Mouse (Mus musculus) thymus, adult 2 months (tissue): Measurements from ENCODE around the gene Smc2. TPM values are rescaled to one million over a fixed set of nuclear protein-coding genes. Genes with fewer than 3 reads are reported as not detected.

Source experiments
- DNase-seq: peaks from one replicate; pipeline ENCODE4 v3.0.0; 2021
- H3K27ac ChIP-seq: fragments of 200-500 bp; 2 replicates; pipeline ENCODE4 v1.5.1; 2012; ENCODE audit warnings: low read length, control low read depth; ENCODE audit not compliant: control insufficient read depth, insufficient read depth
- H3K27me3 ChIP-seq: fragments of 200-500 bp; 2 replicates; pipeline ENCODE4 v1.6.1; 2012; ENCODE audit warnings: mild to moderate bottlenecking, low read length, moderate library complexity, mixed read lengths; ENCODE audit not compliant: control insufficient read depth, insufficient read depth
- H3K36me3 ChIP-seq: fragments of 200-500 bp; 2 replicates; pipeline ENCODE4 v1.6.1; 2012; ENCODE audit warnings: mild to moderate bottlenecking, low read length, moderate library complexity; ENCODE audit not compliant: control insufficient read depth, insufficient read depth
- H3K4me1 ChIP-seq: fragments of 200-500 bp; replicated peaks from 2 replicates; pipeline ENCODE4 v1.6.1; 2012; ENCODE audit warnings: low read length; ENCODE audit not compliant: control insufficient read depth, insufficient read depth
- H3K4me3 ChIP-seq: fragments of 200-500 bp; 2 replicates; pipeline ENCODE4 v1.5.1; 2012; ENCODE audit warnings: mild to moderate bottlenecking, low read length, control low read depth, moderate library complexity; ENCODE audit not compliant: control insufficient read depth, insufficient read depth
- CTCF ChIP-seq: fragments of 200-500 bp; IDR thresholded peaks from 2 replicates; pipeline ENCODE4 v1.5.1; 2012; ENCODE audit warnings: mild to moderate bottlenecking, control low read depth, low read length, moderate library complexity, borderline replicate concordance; ENCODE audit not compliant: control insufficient read depth, poor library complexity, insufficient read depth; ENCODE audit errors: extremely low read depth
- POLR2A ChIP-seq: fragments of 200-500 bp; IDR thresholded peaks from 2 replicates; pipeline ENCODE4 v1.6.1; 2012; ENCODE audit warnings: mild to moderate bottlenecking, low read length, control low read depth, moderate library complexity; ENCODE audit not compliant: control insufficient read depth, poor library complexity, insufficient read depth; ENCODE audit errors: extremely low read depth
- WGBS: fragments of 180-500 bp; shearing (Covaris S2); methylation state at CpG from one replicate; pipeline ENCODE4 v1.1.7; 2018; 5-methylcytosine and 5-hydroxymethylcytosine counted together
- polyA plus RNA-seq: library from polyadenylated mRNA; depleted of rRNA; stranded (reverse); fragments of >200 nt; gene quantifications from 2 replicates; pipeline ENCODE4 v1.2.3, GENCODE M21; 2012; rRNA removed

The Smc2 gene
- polyA plus RNA-seq, 1 experiment = 10.8 TPM

DNA sequence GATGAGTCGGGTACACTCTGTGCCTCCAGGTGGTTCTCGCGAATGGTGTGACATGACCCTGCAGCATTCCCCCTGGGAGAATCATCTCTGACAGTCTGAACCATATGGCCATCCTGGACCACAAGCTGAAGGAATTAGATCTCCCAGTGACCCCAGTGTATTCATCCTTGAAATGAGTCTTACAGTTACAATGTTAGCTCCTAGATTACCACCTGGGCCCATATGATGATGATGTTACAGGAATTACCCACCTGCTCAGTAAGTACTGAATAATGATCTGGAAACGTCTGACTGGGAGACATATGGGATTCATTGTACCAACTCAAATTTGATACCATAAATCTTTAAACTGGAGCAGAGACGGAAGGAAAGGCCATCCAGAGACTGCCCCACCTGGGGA is 87.4 kb downstream of the Smc2 start:
- no peaks in the 10 kb centered on the region for H3K27me3 ChIP-seq
- WGBS = 87% methylated on average over 5 of the region's 5 CpGs
- TF ChIP-seq CTCF (no peak), POLR2A (no peak)
- no peaks in the 10 kb centered on the region for H3K36me3 ChIP-seq
- H3K4me3 ChIP-seq = no peak overlapping the region
- H3K27ac ChIP-seq = no peak overlapping the region
- no peak for DNase-seq
- H3K4me1 ChIP-seq = no peaks in the 10 kb centered on the region

DNA sequence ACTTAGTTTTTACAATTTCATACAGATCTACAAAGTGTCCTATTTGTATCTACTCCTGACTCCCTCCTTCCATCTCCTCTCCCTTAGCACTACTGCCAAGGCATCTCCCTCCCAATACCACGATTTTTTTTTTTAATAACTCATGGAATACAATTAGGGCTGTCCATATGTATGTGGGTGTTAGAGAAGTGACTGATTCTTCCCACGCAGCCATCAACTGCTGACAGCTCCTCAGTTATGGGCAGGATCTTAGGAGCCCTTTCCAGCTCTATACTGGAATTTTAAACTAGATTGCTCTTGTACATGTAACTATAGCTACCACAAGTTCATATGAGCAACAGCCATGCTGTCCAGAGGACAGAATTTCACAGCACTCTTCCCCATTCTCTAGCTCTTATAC is 91.6 kb downstream of the Smc2 start:
- Histone ChIP-seq H3K27ac (no peak overlapping the region), H3K4me3 (no peak overlapping the region), H3K36me3 (no peaks in the 10 kb centered on the region), H3K27me3 (no peaks in the 10 kb centered on the region), H3K4me1 (no peaks in the 10 kb centered on the region)
- no peak for DNase-seq
- 67% methylated on average over 2 of the region's 2 CpGs for WGBS
- TF ChIP-seq POLR2A (no peak), CTCF (no peak)

Other genes with a start within 250 kb of the Smc2 start
- not detected in 2 replicates for gene Vma21-ps, start 58.0 kb downstream of the Smc2 start, polyA plus RNA-seq
- not detected in 2 replicates for gene Toporsl, start 157.0 kb downstream of the Smc2 start, polyA plus RNA-seq